Mouse (Mus musculus) adrenal gland, adult 8-10 months (tissue): ENCODE measurements at regions not wholly inside any gene's neighbourhood (a gene's known extent, or its start where the extent isn't known, plus 50 kb on each side); places are given as distances from the start of the nearest gene placed in this dataset.
A peak's percentile ranks its signal among the peaks of the same experiment; 100 is the strongest.

Experiments used
- DNase-seq: peaks from one replicate; pipeline ENCODE4 v3.0.0; 2022

DNA sequence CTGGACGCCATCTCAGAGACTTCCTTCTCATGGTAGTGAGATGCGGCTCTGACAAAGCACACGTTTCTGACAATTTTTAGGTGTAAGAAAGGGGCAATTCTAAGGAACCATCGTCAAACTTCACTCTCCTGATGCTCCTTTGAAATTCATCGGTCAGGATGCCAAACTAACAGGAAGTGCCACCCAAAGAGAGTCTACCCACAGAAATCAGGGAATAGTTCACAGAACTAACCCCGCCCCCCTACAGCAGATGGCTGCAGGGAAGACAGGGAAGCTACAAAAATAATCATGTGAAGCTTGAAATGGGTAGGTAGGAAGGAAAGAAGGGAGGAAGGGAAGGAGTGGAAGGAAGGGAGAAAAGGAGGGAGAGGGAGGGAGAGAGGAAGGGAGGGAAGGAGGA, 240.1 kb upstream of the Eif4g2 start:
- DNase-seq: no peak

DNA sequence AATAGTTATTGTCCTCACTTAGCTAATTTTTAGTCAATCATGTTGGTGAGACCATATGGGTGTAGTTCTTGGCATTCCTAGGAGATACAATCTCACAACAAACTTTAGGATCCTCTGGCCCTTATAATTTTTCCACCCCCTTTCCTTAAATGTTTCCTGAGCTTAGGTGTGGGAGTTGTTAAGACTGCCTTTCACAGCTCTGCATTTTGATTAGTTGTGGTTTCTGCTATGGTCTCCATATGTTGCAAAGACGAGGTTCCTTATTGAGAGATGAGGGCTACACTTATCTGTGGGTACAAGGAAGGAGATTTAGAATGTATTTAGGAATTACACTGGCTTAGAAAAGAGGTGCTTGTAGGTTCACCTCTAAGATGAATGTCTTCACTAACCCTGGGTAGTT, 237.1 kb upstream of the Eif4g2 start:
- DNase-seq: no peak

DNA sequence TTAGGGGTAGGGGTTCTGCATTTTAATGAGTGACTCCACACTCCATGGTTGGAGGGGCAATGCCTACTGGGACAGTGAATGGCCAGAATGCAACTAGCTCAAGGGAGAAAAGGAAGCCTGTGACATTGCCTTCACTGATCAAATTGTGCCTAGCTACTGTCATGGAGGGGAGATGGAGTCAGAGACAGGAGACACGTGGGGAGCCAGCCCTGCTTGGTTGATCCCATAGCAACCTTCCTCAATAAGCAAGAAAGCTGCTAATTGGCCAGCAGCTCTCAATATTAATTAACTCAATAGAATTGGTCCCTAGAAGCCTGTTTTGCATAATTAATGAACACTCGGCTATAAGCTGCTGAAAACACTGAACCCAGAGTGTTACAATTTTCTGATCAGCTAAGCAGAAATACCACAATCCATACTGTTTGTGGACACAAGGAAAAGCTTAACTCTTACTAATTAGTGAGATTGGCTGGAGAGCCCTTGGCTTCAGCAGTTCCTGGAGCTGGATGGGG, 233.7 kb upstream of the Eif4g2 start:
- no peak for DNase-seq

- no peak for DNase-seq
Measured at GRCm38 (mm10) chr7:111313921-111314320, 231.1 kb upstream of the Eif4g2 start.

DNA sequence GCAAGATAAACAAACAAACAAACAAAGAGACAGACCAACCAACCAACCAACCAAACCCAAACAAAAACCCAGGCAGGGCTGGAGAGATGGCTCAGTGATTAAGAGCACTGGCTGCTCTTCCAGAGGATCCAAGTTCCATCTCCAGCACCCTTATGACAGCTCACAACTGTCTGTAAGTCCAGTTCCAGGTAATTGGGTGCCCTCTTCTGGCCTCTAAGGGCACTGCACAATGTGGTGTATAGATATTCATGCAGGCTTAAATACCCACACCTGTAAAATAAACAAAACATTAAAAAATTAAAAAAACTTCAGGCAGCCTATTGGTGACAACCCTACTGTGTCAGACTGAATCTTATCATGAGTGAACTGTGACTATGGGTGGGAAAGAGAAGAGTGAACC, 222.4 kb upstream of the Eif4g2 start:
- DNase-seq: no peak

GRCm38 (mm10) chr7:111301791-111302488, 219.1 kb upstream of the Eif4g2 start:
- no peak for DNase-seq

GRCm38 (mm10) chr7:111297174-111297902, 214.5 kb upstream of the Eif4g2 start:
- no peak for DNase-seq

DNA sequence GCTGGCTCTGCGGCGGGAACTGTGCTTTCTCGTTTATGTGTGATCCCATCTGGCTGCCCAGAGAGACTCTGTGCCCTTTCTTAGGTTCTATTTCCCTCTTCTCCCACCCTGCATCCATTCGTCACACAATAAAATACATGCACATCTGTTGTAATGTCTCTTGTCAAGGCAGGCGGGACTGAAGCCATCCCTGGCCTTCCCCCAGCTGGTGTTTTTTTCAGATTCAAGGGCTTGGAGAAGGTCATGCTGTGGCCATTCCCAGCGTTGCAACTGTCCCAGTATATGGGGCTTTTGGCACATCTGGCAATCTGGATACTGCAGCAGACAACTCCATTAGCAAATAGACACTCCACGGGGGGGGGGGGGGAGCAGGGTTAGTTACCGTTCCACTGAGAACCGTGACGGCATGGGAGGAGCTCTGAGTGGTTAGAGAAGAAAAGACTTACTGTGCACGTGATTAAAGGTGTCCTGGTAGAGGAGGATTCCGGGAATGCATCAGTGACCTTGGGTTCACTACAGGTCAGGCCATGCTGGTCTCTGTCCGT, 200.7 kb upstream of the Eif4g2 start:
- DNase-seq: peak; percentile 50

DNA sequence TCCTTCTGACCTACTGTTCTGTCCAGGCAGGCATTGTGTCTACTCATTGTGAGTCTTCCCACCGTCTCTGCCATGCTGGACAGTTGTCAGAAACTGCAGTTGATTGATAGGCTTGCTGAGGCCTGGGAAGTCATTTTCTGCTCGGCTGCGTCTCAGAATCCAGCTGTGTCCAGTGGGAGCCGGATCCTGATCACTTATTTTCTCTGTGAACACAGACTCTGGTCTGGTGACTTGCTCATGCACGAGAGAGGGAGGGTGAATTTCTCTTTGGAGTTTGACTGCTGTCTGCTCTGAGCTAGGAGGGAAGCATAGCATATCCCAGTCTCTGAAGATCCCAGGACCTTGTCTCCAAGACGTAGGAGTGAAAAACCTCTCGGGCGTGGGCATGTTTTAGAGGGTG, 199.5 kb upstream of the Eif4g2 start:
- DNase-seq: no peak

DNA sequence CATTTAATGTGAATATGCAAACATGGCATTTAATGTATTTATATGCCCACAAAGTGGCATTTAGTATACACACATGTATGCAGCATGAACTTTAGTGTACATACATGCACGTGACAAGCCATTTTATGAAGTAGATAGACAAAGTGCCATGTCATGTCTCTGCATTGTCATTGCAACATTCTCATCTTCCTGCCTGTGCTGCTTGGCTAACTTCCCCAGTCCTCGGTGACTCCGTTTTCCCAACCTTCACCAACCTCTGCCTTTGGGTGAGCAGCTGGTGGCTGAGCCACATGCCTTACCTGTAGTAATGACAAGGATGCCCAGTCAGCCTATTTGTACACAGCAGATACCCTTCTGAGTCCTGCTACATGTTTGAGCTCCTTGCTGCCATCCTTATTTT, 194.9 kb upstream of the Eif4g2 start:
- DNase-seq: no peak

DNA sequence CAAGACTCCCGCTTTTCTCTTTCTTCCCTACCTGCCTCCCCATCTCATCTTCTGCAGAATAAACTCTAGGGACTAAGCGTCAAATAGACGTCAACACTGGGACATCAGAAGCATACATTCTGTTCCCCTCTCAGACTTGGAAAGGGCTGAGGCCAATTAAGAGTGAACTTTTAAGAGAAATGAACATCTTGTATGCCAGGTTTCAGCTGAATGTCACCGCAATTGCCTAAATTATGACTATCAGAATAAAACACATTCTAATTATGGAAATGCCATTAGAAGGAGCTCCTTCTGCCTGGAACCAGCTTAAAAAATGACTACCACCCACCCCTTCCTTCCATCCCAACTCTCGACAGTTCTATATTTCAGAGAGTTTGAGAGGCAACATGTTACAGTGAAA, 191.0 kb upstream of the Eif4g2 start:
- no peak for DNase-seq

DNA sequence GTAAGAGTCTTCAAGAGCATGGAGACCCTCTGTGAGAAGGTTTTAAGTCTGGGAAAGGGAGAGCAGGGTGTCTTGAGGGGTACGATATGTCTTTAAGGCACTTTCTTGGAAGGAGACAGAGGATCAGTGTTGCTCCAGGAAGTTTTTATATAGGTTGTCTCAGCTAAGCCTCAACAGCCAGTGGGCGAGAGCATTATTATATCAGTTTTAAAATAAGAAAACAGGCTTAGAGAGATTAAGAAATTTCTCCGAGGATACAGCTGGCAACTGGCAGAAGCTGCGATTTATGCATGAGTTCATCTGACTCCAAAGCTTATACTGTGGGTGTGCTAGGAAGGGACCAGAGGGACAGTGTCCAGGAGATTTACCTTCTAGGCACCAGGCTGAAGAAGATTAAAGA, 188.0 kb upstream of the Eif4g2 start:
- DNase-seq: no peak

DNA sequence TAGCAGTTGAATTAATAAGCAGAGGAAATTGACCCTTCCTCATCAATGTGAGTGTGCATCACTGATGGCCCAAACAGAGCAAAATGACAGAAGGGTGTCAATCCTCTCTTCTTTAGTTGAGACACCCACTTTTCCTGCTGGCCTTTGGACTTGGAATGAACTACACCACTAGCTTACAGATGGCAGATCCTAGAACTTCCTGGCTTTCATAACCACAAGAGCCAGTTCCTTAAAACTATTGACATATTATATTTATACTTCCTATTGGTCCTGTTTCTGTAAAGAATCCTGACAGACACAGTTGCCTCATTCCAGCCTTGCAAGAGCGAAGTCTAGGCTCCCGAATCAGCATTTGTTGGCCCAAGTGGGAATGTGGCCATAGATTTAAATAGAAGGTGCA, 185.4 kb upstream of the Eif4g2 start:
- DNase-seq: no peak

DNA sequence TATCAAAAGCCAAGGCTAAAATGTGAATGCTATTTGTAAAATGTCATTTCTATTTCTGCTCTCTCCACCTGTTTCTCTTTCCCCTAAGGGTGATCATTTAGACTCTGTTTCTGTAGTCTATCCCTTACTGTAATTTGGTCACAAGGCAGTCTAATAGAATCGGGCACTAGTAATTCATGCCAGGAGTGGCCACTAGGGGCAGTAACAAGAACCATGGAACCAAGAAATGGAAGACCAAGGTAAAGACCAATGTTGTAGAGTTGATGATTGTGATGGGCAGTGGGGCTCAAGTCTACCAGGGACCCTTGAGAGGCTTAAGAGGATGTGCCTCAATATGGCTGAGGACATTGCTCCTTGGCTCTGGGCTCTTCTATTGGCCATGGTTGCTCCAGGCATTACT, 180.5 kb upstream of the Eif4g2 start:
- DNase-seq: no peak

DNA sequence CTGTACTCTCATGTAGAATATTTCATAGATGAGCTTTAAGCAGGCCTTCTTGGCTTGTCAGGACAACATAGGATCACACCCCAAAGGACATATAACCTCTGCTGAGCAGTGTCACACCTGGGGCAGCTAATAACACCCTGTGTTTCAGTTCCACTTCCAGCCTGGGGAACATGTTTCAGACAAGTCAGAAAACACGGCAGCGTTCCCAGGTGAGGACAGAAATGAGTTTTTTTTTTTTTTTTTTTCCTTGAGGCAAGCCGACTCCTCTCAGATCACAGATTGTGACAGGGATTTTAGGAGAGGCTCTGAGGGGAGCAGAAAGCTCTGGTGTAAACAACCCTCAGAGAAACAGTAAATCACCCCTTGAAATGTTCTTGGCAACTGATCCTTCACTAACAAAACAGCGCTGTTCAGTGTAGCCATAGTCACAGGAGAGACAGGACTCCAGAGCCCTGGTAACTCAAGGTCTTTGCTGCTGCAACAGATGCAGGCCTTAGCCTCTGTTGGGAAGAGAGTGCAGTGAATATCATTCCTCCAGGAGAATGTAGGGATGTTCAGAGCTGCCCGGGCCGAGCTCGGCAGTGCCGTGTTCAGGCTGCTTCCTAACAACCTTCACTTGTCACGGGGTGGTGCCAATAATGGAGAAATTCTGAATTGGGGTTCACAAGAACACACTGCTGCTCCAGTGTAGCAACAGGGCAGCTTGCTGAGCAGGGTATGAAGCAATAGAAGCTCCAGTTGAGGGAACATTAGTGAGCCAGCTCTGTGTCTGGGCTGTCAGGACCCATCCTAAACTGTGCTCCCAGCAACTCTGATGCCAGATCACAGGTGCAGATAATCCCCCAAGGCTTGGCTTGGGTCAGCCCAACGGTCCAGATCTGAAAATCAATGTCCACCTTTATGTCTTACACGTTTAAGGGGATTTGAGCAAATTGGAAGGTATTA, 177.1 kb upstream of the Eif4g2 start:
- DNase-seq: peak; percentile 63

DNA sequence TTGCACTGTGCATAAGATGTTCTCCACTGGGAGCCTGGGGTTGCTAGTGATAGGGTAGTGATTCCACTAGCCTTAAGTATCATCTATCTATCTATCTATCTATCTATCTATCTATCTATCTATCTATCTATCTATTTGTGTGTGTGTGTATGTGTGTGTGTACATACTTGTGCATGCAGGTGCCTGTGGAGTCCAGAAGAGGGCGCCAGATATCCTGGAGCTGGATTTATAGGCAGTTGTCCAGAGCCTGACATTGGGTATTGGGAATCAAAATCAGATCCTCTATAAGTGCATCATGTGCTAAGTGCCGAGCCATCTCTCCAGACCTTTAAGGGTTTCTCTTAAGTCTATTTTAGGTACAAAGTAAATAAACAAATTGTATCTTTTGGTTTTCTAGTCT, 175.0 kb upstream of the Eif4g2 start:
- no peak for DNase-seq

- DNase-seq: no peak
Measured at GRCm38 (mm10) chr7:111256199-111256598, 173.4 kb upstream of the Eif4g2 start.

DNA sequence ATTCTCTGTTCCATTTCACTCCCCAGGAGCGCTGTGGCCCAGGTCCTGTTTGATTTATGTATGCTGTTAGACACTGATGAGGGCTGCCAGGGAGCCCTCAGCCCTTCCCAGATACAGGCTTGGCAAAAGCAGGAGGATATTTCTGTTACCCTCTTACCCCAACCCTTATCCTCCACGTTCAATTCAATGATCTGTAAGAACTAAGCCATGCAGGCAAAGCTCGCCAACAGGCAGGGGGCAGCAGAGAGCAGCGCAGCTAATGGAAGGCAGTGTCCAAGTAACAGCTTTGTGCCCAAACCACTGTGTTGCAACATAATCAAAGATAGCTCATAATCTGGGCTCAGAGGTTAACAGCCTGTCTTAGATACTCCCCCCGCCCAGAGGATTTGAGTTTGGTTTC, 166.8 kb upstream of the Eif4g2 start:
- DNase-seq: peak; percentile 74

DNA sequence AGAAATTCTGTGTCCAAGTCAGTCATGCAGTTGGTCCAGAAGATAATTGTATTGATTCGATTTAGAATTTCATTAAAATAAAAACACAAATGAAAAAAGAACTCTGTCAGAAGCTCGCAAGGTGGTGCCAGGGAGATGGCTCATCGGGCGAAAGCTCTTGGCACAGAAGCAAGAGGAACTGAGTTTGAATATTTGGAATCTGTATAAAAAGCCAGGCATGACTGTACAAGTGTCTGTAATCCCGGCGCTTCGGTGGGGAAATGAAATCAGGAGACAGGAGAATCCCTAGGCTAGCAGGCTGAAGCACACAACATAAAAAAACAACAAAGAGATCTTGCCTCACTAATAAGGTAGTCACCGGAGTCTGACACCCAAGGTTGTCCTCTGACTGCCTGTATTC, 162.7 kb upstream of the Eif4g2 start:
- no peak for DNase-seq

GRCm38 (mm10) chr7:111245067-111245466, 162.2 kb upstream of the Eif4g2 start:
- peak; percentile 56 for DNase-seq

DNA sequence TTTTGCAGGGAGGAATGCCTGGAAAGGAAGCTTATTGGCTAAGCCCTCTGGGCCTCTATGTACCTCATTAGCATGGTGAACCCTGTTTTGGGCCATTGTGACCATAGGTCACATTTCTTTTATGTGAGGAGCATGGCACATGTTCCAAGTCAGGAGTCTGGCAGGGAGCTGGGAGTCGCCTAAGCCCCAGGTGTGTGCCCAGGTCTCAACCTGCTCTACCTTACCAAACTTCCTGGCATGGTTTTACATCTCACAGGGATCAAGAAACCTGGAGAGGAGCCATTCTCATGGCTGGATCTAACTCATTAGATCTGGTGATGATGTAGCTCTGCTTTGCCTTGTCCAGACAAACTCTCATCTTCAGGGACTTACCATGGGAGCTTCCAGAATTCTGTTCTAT, 161.0 kb upstream of the Eif4g2 start:
- DNase-seq: no peak

GRCm38 (mm10) chr7:111242646-111243045, 159.8 kb upstream of the Eif4g2 start:
- DNase-seq: no peak

DNA sequence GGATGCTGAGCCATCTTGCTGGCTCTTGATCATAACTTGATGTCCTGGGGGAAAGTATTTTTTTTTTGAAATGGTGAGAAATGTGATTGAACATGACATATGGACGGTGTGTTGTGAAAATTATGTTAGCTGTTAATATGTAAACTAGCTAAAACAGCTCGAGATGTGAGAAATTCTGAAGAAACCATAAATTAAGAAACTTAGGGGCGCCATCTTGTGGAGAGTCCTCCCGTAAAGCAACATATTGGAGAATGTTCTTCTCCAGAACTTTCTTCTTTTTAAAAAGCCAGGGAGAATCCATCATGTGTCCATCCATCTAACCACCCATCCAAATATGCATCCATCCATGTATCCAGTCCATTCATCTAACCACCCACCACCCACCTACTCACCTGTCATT, 158.7 kb upstream of the Eif4g2 start:
- DNase-seq: no peak
